In genomic region chr4:124012406-124012805, GRCm38 (mm10) we compare ENCODE assay signal across 24 mouse cellular contexts.
A peak's percentile ranks its signal among the peaks of the same experiment; 100 is the strongest.
DNase-seq lines count a peak whose midpoint lies in the region; ATAC-seq and TF ChIP-seq lines count a peak whose summit lies in the region.
"Had no signal": no experiment of that assay in that cellular context is flagged by ENCODE, and none has a peak within 500 bp of the region (broad histone marks: within the 10 kb centered on the region; RNA-seq: fewer than 3 reads in every experiment).

No protein-coding gene starts in this region.

- H3K4me3 ChIP-seq in kidney, adult 2 months (ENCODE audit: insufficient read depth, low read depth, low read length), result no peak overlapping the region
- no peak overlapping the region for H3K4me3 ChIP-seq in kidney, embryonic 16.5 days (ENCODE audit: low read length)
- no peak overlapping the region for H3K4me3 ChIP-seq in heart, embryonic 10.5 days
- H3K4me3 ChIP-seq: forebrain, embryonic 10.5 days; forebrain, embryonic 13.5 days; heart, embryonic 13.5 days had no signal

- no peaks in the 10 kb centered on the region for H3K4me1 ChIP-seq in kidney, adult 2 months (ENCODE audit: control insufficient read depth, insufficient read depth, low read length)
- no peaks in the 10 kb centered on the region for H3K4me1 ChIP-seq in kidney, embryonic 16.5 days (ENCODE audit: insufficient read depth, low read length)
- H3K4me1 ChIP-seq in heart, embryonic 10.5 days, result no peaks in the 10 kb centered on the region
- H3K4me1 ChIP-seq: heart, embryonic 13.5 days had no signal

- TF ChIP-seq POLR2A in kidney, adult 2 months (IDR thresholded peaks at IDR 0.05; ENCODE audit: low read depth, low read length), result no peak

- H3K27me3 ChIP-seq in kidney, adult 2 months (replicated peaks; ENCODE audit: control insufficient read depth, insufficient read depth, low read length), result no peaks in the 10 kb centered on the region
- H3K27me3 ChIP-seq in kidney, embryonic 16.5 days (ENCODE audit: insufficient read depth, low read length), result no peaks in the 10 kb centered on the region
- H3K27me3 ChIP-seq in heart, embryonic 10.5 days (ENCODE audit: insufficient read depth, poor library complexity, severe bottlenecking), result no peaks in the 10 kb centered on the region; the same call in 1 of the 2 replicates
- H3K27me3 ChIP-seq: forebrain, embryonic 13.5 days; heart, embryonic 13.5 days had no signal

- no peak for ATAC-seq in kidney, embryonic 16.5 days (ENCODE audit: low FRiP score, low TSS enrichment)
- ATAC-seq: activated CD4-positive, CD25-positive, alpha-beta regulatory T cell, adult 4 months; forebrain, embryonic 13.5 days; forebrain, embryonic 16.5 days; hindbrain, postnatal 0 days; inflammation-experienced regulatory T-cells, adult 6 months; intestine, embryonic 16.5 days had no signal

- WGBS in kidney, adult 2 months, result 71% methylated on average over 6 of the region's 6 CpGs
- 61% methylated on average over 6 of the region's 6 CpGs for WGBS in kidney, embryonic 16.5 days
- WGBS in heart, embryonic 10.5 days, result 58% methylated on average over 6 of the region's 6 CpGs

- no peaks in the 10 kb centered on the region for H3K9me3 ChIP-seq in kidney, embryonic 16.5 days (ENCODE audit: low read length)
- no peaks in the 10 kb centered on the region for H3K9me3 ChIP-seq in heart, embryonic 10.5 days
- H3K9me3 ChIP-seq: forebrain, embryonic 10.5 days; forebrain, embryonic 13.5 days; heart, embryonic 13.5 days had no signal

- no peak for TF ChIP-seq CTCF in kidney, adult 2 months (conservative IDR thresholded peaks at IDR 0.05; ENCODE audit: insufficient read depth, insufficient read length, low read depth, low read length)

- H3K4me2 ChIP-seq in kidney, embryonic 16.5 days (replicated peaks; ENCODE audit: low read depth, low read length), result no peak overlapping the region
- H3K4me2 ChIP-seq: forebrain, embryonic 13.5 days; heart, embryonic 13.5 days; hindbrain, embryonic 14.5 days had no signal

- H3K9ac ChIP-seq in kidney, embryonic 16.5 days (replicated peaks; ENCODE audit: low read length), result no peak overlapping the region
- H3K9ac ChIP-seq: forebrain, embryonic 13.5 days; heart, embryonic 13.5 days; hindbrain, embryonic 14.5 days had no signal

- DNase-seq in kidney, adult 2 months, result peak; percentile 33
- DNase-seq in adipocyte (ENCODE audit: low spot score), result peak; percentile 4
- peak; percentile 8 to 24 for DNase-seq in gastrocnemius, adult 8-10 months (ENCODE audit: low spot score in 2 of 2)
- DNase-seq in gastrocnemius, postnatal 25 days, result peak; percentile 48
- DNase-seq in right cerebral cortex, postnatal 4 days, result no peak
- no peak for DNase-seq in heart, embryonic 10.5 days (ENCODE audit: low spot score)
- no peak for DNase-seq in B cell, adult 2 months
- DNase-seq: adrenal gland, postnatal 10 days; adrenal gland, postnatal 36 days; cerebellum, adult 2 months; cerebellum, adult 9-11 months; heart, adult 18-20 months; heart, postnatal 14 days; heart, postnatal 4 days had no signal

- no peak overlapping the region for H3K27ac ChIP-seq in kidney, adult 2 months (ENCODE audit: insufficient read depth, low read depth, low read length)
- no peak overlapping the region for H3K27ac ChIP-seq in kidney, embryonic 16.5 days (ENCODE audit: low read length)
- no peak overlapping the region for H3K27ac ChIP-seq in heart, embryonic 10.5 days
- H3K27ac ChIP-seq: forebrain, embryonic 10.5 days; forebrain, embryonic 13.5 days; heart, embryonic 13.5 days; hindbrain, embryonic 14.5 days; hindbrain, postnatal 0 days had no signal

- no peaks in the 10 kb centered on the region for H3K36me3 ChIP-seq in kidney, adult 2 months (ENCODE audit: control insufficient read depth, insufficient read depth, low read length)
- H3K36me3 ChIP-seq in kidney, embryonic 16.5 days (ENCODE audit: insufficient read depth, low read length), result no peaks in the 10 kb centered on the region
- no peaks in the 10 kb centered on the region for H3K36me3 ChIP-seq in heart, embryonic 10.5 days
- H3K36me3 ChIP-seq: forebrain, embryonic 10.5 days; heart, embryonic 13.5 days had no signal

Comparison
In these comparisons a context has a peak if more than half of its experiments do, and no peak if none do; other contexts are left out.
1. DNase-seq: peak in kidney, adult 2 months (single experiment), adipocyte (single experiment), gastrocnemius, adult 8-10 months (2 of 2) and gastrocnemius, postnatal 25 days (single experiment); none in right cerebral cortex, postnatal 4 days (single experiment), heart, embryonic 10.5 days (single experiment) and B cell, adult 2 months (0 of 2).